Mouse (Mus musculus) adrenal gland, adult 18-20 months (tissue): ENCODE results near the gene Rpl3l. TPM values are rescaled to one million over a fixed set of nuclear protein-coding genes. Genes with fewer than 3 reads are reported as not detected.

Experiments used
- DNase-seq, 2 experiments: peaks; one replicate each; pipeline ENCODE4 v3.0.0; 2021 to 2022; ENCODE audit warnings: low spot score in 2 of 2
- long read RNA-seq, 2 experiments: library from polyadenylated mRNA; stranded (forward); transcript quantifications; one replicate each; pipeline ENCODE4 v2.0.0; 2021
- total RNA-seq, 2 experiments: library from RNA; stranded (reverse); gene quantifications; 1 replicate in 1 of 2; 2 replicates in 1 of 2; pipeline ENCODE4 v1.2.3; 2021

Gene Rpl3l
- total RNA-seq = 1 to 10 TPM in 1 of 2 experiments, not detected in 1; 1.2 TPM
- long read RNA-seq, experiment 1 = 0 reads
- long read RNA-seq, experiment 2, partial matches to known transcripts = 1 of 3 reads
- long read RNA-seq, experiment 2, other reads (novel, unspliced or antisense) = 1 of 3 reads

- DNase-seq = no peak
Observed at GRCm38 (mm10) chr17:24727618-24728017, at the start of gene Rpl3l. Rpl3l (plus strand) TSS chr17:24727820.

- DNase-seq = no peak
Observed at GRCm38 (mm10) chr17:24686514-24686913, 41.1 kb upstream of the Rpl3l start.

GRCm38 (mm10) chr17:24687146-24687595 is 40.4 kb upstream of the Rpl3l start:
- peak; percentile 55 to 64 for DNase-seq

- DNase-seq = no peak
Observed at GRCm38 (mm10) chr17:24687599-24687998, 40.0 kb upstream of the Rpl3l start.

- peak in 1 of 2 experiments; percentile 30 for DNase-seq
Observed at GRCm38 (mm10) chr17:24689251-24690081, 38.2 kb upstream of the Rpl3l start, which contains the start of gene Syngr3. Syngr3 (minus strand) TSS chr17:24689955.

GRCm38 (mm10) chr17:24692385-24692784 is 35.2 kb upstream of the Rpl3l start:
- no peak for DNase-seq

- no peak for DNase-seq
Observed at GRCm38 (mm10) chr17:24695326-24696010, 32.2 kb upstream of the Rpl3l start.

GRCm38 (mm10) chr17:24696011-24696697 is 31.5 kb upstream of the Rpl3l start, which contains the start of the genes Gfer and Noxo1:
Gfer (minus strand) TSS chr17:24696156.
Noxo1 (plus strand) TSS chr17:24696234.
- peak; percentile 86 to 90 for DNase-seq

- DNase-seq = no peak
Observed at GRCm38 (mm10) chr17:24697985-24698384, 29.6 kb upstream of the Rpl3l start.

GRCm38 (mm10) chr17:24698715-24699114 is 28.9 kb upstream of the Rpl3l start:
- no peak for DNase-seq

- DNase-seq = no peak
Observed at GRCm38 (mm10) chr17:24699473-24699872, 28.1 kb upstream of the Rpl3l start.

GRCm38 (mm10) chr17:24701251-24701650 is 26.4 kb upstream of the Rpl3l start:
- no peak for DNase-seq

- no peak for DNase-seq
Observed at GRCm38 (mm10) chr17:24705821-24706220, 21.8 kb upstream of the Rpl3l start.

- DNase-seq = peak; percentile 96
Observed at GRCm38 (mm10) chr17:24706982-24707800, 20.4 kb upstream of the Rpl3l start, which contains the start of gene Tbl3. Tbl3 (minus strand) TSS chr17:24707660.

- DNase-seq = no peak
Observed at GRCm38 (mm10) chr17:24707801-24708425, 19.7 kb upstream of the Rpl3l start.

GRCm38 (mm10) chr17:24708646-24709045 is 19.0 kb upstream of the Rpl3l start:
- no peak for DNase-seq

- DNase-seq = no peak
Observed at GRCm38 (mm10) chr17:24715556-24715955, 12.1 kb upstream of the Rpl3l start.

- no peak for DNase-seq
Observed at GRCm38 (mm10) chr17:24716166-24716682, 11.4 kb upstream of the Rpl3l start.

GRCm38 (mm10) chr17:24717943-24718342 is 9.7 kb upstream of the Rpl3l start, which contains the start of the genes Rnf151 and Rps2:
Rnf151 (minus strand) TSS chr17:24718063.
Rps2 (plus strand) TSS chr17:24718116.
- no peak for DNase-seq
